Mouse (Mus musculus) intestine, postnatal 0 days (tissue): ENCODE measurements around the gene Map4k4. TPM values are rescaled to one million over a fixed set of nuclear protein-coding genes. Genes with fewer than 3 reads are reported as not detected.

Source experiments
- ATAC-seq: fragments of 200-750 bp; cut with Nextera tagmentation; 2 replicates; pipeline ENCODE4 v1.8.0; 2017; ENCODE audit warnings: mild to moderate bottlenecking, moderate TSS enrichment, moderate library complexity
- H3K27ac ChIP-seq: fragments of 300-500 bp; sonication (generic); 2 replicates; pipeline ENCODE4 v1.5.1; 2014; ENCODE audit warnings: mild to moderate bottlenecking, low read depth, low read length, moderate library complexity
- H3K27me3 ChIP-seq: fragments of 300-500 bp; sonication (generic); replicated peaks from 2 replicates; pipeline ENCODE4 v1.6.1; 2014; ENCODE audit warnings: low read length, mixed read lengths; ENCODE audit not compliant: control insufficient read depth, insufficient read depth
- H3K36me3 ChIP-seq: fragments of 300-500 bp; sonication (generic); 2 replicates; pipeline ENCODE4 v1.6.1; 2014; ENCODE audit warnings: mild to moderate bottlenecking, moderate library complexity; ENCODE audit not compliant: control insufficient read depth, insufficient read depth
- H3K4me1 ChIP-seq: fragments of 300-500 bp; sonication (generic); replicated peaks from 2 replicates; pipeline ENCODE4 v1.6.1; 2014; ENCODE audit warnings: antibody characterized with exemption, low read length, mixed read lengths; ENCODE audit not compliant: control insufficient read depth, insufficient read depth
- H3K4me2 ChIP-seq: fragments of 300-500 bp; sonication (generic); replicated peaks from 2 replicates; pipeline ENCODE4 v1.6.1; 2014; ENCODE audit warnings: low read depth, mild to moderate bottlenecking, moderate library complexity
- H3K4me3 ChIP-seq: fragments of 300-500 bp; sonication (generic); 2 replicates; pipeline ENCODE4 v1.5.1; 2014; ENCODE audit warnings: low read depth, low read length
- H3K9ac ChIP-seq: fragments of 300-500 bp; sonication (generic); 2 replicates; pipeline ENCODE4 v1.6.1; 2014; ENCODE audit warnings: mild to moderate bottlenecking, low read depth, low read length
- H3K9me3 ChIP-seq: fragments of 300-500 bp; sonication (generic); 2 replicates; pipeline ENCODE4 v1.6.1; 2016; ENCODE audit warnings: mixed run types; ENCODE audit not compliant: control insufficient read depth
- CTCF ChIP-seq: sonication (generic); IDR thresholded peaks from 2 replicates; pipeline ENCODE4 v1.5.1; 2016; ENCODE audit warnings: low read depth, mild to moderate bottlenecking, control low read depth, antibody characterized with exemption, moderate library complexity
- WGBS: fragments of 180-500 bp; shearing (Covaris S2); extraction: QIAGEN DNeasy Blood & Tissue Kit; methylation state at CpG from one replicate; pipeline ENCODE4 v1.1.7; 2014; 5-methylcytosine and 5-hydroxymethylcytosine counted together
- polyA plus RNA-seq: library from polyadenylated mRNA; unstranded; fragments of >200 nt; fragmentation: Nextera tagmentation; extraction: Ambion mirVana; gene quantifications from 2 replicates; pipeline ENCODE4 v1.2.1, GENCODE M21; 2015

Gene Map4k4
- 6.8 and 9.3 TPM in 2 replicates for polyA plus RNA-seq

- Histone ChIP-seq H3K4me1 (0 out of 2 replicates have a peak, but pooled peaks cover 4% of the 10 kb centered on the region), H3K9me3 (no peaks in the 10 kb centered on the region), H3K36me3 (0 out of 2 replicates have a peak, but pooled peaks cover 6% of the 10 kb centered on the region), H3K27ac (peak within 1 kb of the TSS; percentile 92), H3K27me3 (no peaks in the 10 kb centered on the region), H3K4me3 (peak within 1 kb of the TSS; percentile 93), H3K9ac (peak within 1 kb of the TSS; percentile 97), H3K4me2 (peak within 1 kb of the TSS; percentile 82)
- no peak for TF ChIP-seq CTCF
- peak; percentile 82 for ATAC-seq
- WGBS, result 3% methylated on average over 75 of the region's 97 CpGs
Observed at GRCm38 (mm10) chr1:39900181-39901005, at the start of gene Map4k4. Gene Map4k4, plus strand, starts transcription at chr1:39900913.

GRCm38 (mm10) chr1:39855949-39856348, 44.8 kb upstream of the Map4k4 start:
- no peak for TF ChIP-seq CTCF
- 93% methylated on average over 6 of the region's 6 CpGs for WGBS
- no peak overlapping the region for H3K4me2 ChIP-seq
- no peak overlapping the region for H3K4me3 ChIP-seq
- H3K4me1 ChIP-seq, result no peaks in the 10 kb centered on the region
- H3K27ac ChIP-seq, result no peak overlapping the region
- H3K9me3 ChIP-seq, result no peaks in the 10 kb centered on the region
- H3K9ac ChIP-seq, result no peak overlapping the region
- no peaks in the 10 kb centered on the region for H3K27me3 ChIP-seq
- H3K36me3 ChIP-seq, result no peaks in the 10 kb centered on the region
- no peak for ATAC-seq

- no peaks in the 10 kb centered on the region for H3K36me3 ChIP-seq
- no peak overlapping the region for H3K4me3 ChIP-seq
- no peaks in the 10 kb centered on the region for H3K4me1 ChIP-seq
- no peak overlapping the region for H3K4me2 ChIP-seq
- ATAC-seq, result no peak
- no peak overlapping the region for H3K9ac ChIP-seq
- H3K9me3 ChIP-seq, result no peaks in the 10 kb centered on the region
- WGBS, result 74% methylated on average over 7 of the region's 7 CpGs
- H3K27ac ChIP-seq, result no peak overlapping the region
- TF ChIP-seq CTCF, result no peak
- no peaks in the 10 kb centered on the region for H3K27me3 ChIP-seq
Observed at GRCm38 (mm10) chr1:39856795-39857447, 43.8 kb upstream of the Map4k4 start.

- no peaks in the 10 kb centered on the region for H3K9me3 ChIP-seq
- H3K27me3 ChIP-seq, result no peaks in the 10 kb centered on the region
- no peak for TF ChIP-seq CTCF
- no peak overlapping the region for H3K4me2 ChIP-seq
- no peak for ATAC-seq
- H3K4me1 ChIP-seq, result no peaks in the 10 kb centered on the region
- H3K36me3 ChIP-seq, result no peaks in the 10 kb centered on the region
- H3K9ac ChIP-seq, result no peak overlapping the region
- WGBS, result 88% methylated on average over 6 of the region's 6 CpGs
- H3K4me3 ChIP-seq, result no peak overlapping the region
- no peak overlapping the region for H3K27ac ChIP-seq
Observed at GRCm38 (mm10) chr1:39857448-39857820, 43.3 kb upstream of the Map4k4 start.

GRCm38 (mm10) chr1:39859213-39859612, 41.5 kb upstream of the Map4k4 start:
- Histone ChIP-seq H3K4me2 (no peak overlapping the region), H3K27ac (no peak overlapping the region), H3K27me3 (no peaks in the 10 kb centered on the region), H3K9ac (no peak overlapping the region), H3K36me3 (no peaks in the 10 kb centered on the region), H3K4me1 (no peaks in the 10 kb centered on the region), H3K9me3 (no peaks in the 10 kb centered on the region), H3K4me3 (no peak overlapping the region)
- no peak for ATAC-seq
- TF ChIP-seq CTCF, result no peak
- WGBS, result 50% methylated on average over 6 of the region's 6 CpGs

GRCm38 (mm10) chr1:39866367-39867141, 34.2 kb upstream of the Map4k4 start:
- Histone ChIP-seq H3K9me3 (no peaks in the 10 kb centered on the region), H3K27ac (no peak overlapping the region), H3K36me3 (no peaks in the 10 kb centered on the region), H3K4me1 (peaks cover 10% of the 10 kb centered on the region), H3K27me3 (no peaks in the 10 kb centered on the region), H3K4me3 (no peak overlapping the region), H3K9ac (no peak overlapping the region), H3K4me2 (no peak overlapping the region)
- no peak for TF ChIP-seq CTCF
- WGBS, result 76% methylated on average over 9 of the region's 9 CpGs
- no peak for ATAC-seq
